Mouse (Mus musculus): ENCODE results near the gene Usp10.

Usp10 gene

GRCm38 (mm10) chr8:119916237-119916892, 6.2 kb downstream of the Usp10 start:
- DNase-seq, result no peak

- no peak for DNase-seq
These were observed 7.3 kb downstream of the Usp10 start for GRCm38 (mm10) chr8:119917415-119917814.

GRCm38 (mm10) chr8:119918155-119918567, 8.0 kb downstream of the Usp10 start:
- DNase-seq, result no peak

- DNase-seq, result no peak
These were observed 13.1 kb downstream of the Usp10 start for GRCm38 (mm10) chr8:119923259-119923658.

GRCm38 (mm10) chr8:119925428-119925827, 15.3 kb downstream of the Usp10 start:
- DNase-seq, result no peak

GRCm38 (mm10) chr8:119926474-119926873, 16.3 kb downstream of the Usp10 start:
- DNase-seq, result no peak

GRCm38 (mm10) chr8:119927422-119928092, 17.4 kb downstream of the Usp10 start:
- peak; percentile 50 to 68 for DNase-seq

GRCm38 (mm10) chr8:119931317-119931716, 21.2 kb downstream of the Usp10 start:
- no peak for DNase-seq

GRCm38 (mm10) chr8:119933681-119934080, 23.5 kb downstream of the Usp10 start:
- DNase-seq, result no peak

GRCm38 (mm10) chr8:119935541-119935940, 25.4 kb downstream of the Usp10 start:
- no peak for DNase-seq

GRCm38 (mm10) chr8:119938481-119938880, 28.3 kb downstream of the Usp10 start:
- no peak for DNase-seq

GRCm38 (mm10) chr8:119939336-119939735, 29.2 kb downstream of the Usp10 start:
- DNase-seq, result no peak

GRCm38 (mm10) chr8:119941471-119941870, 31.3 kb downstream of the Usp10 start:
- DNase-seq, result no peak

GRCm38 (mm10) chr8:119943616-119944015, 33.5 kb downstream of the Usp10 start:
- DNase-seq, result no peak

GRCm38 (mm10) chr8:119944096-119944811, 34.1 kb downstream of the Usp10 start:
- DNase-seq, result peak; percentile 85 to 88

- DNase-seq, result peak in 1 of 2 experiments; percentile 27
These were observed 36.2 kb downstream of the Usp10 start for GRCm38 (mm10) chr8:119946326-119946865.

- DNase-seq, result no peak
These were observed 37.5 kb downstream of the Usp10 start for GRCm38 (mm10) chr8:119947653-119948052.

- no peak for DNase-seq
These were observed 38.2 kb downstream of the Usp10 start for GRCm38 (mm10) chr8:119948340-119948739.

- peak in 1 of 2 experiments; percentile 40 for DNase-seq
These were observed 42.1 kb downstream of the Usp10 start for GRCm38 (mm10) chr8:119952282-119952681.

- DNase-seq, result no peak
These were observed 42.6 kb downstream of the Usp10 start for GRCm38 (mm10) chr8:119952747-119953146.

- DNase-seq, result no peak
These were observed 45.2 kb downstream of the Usp10 start for GRCm38 (mm10) chr8:119955333-119955732.

GRCm38 (mm10) chr8:119958076-119958475, 47.9 kb downstream of the Usp10 start:
- DNase-seq, result no peak

- DNase-seq, result no peak
These were observed 50.5 kb downstream of the Usp10 start for GRCm38 (mm10) chr8:119960531-119961104.

Data from kidney, postnatal 4 days (tissue).